Mouse (Mus musculus): ENCODE measurements around the gene Ext2. TPM values are rescaled to one million over a fixed set of nuclear protein-coding genes. Genes with fewer than 3 reads are reported as not detected.

Gene Ext2
- polyA plus RNA-seq, 1 experiment: 42.5 TPM

DNA sequence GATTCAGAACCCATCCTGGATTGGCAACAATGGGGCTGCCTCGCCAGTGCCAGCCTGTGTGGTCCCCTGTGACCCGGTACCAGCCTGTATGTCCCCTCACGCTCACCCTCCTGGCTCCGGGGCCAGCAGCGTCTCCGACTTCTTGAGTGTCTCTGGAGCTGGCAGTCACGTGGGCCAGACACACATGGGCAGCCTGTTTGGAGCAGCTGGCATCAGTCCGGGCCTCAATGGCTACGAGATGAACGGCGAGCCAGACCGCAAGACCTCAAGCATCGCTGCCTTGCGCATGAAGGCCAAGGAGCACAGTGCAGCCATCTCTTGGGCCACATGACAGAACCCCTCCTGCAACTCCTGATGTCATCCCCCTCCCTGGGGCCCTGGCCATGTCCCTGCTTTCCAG lies 145.1 kb downstream of the Ext2 start:
- no peak for DNase-seq (ENCODE audit: low read depth)

DNA sequence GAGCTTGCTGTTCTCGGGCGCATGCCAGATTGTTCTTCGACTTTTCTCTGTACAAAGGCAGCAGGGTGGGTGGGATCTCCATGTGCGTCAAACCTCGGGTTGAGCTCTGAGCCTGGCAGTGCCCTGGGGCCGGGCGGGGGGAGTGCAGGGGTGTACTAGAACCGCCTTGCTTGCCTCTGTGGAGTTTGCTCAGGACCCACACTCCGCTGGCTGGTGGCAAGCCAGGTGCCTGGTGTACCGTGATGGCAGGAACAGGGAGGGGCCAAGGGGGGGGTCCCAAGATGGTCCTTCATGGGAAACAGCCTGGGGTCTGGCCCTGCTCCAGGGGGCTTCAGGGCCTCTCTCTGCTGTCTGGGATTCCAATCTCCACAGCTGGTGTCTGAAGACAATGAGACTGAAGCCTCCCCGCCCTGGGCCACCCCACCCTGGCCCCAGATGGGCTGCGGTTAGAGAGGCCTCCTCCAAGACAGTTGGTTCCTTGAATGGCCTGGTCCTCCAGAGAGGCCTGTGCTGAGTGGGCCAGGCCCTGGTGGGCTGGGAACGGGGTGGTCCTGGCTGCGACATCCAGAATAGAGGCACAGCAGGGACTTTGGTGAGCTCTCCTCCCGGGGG lies 150.7 kb downstream of the Ext2 start:
- DNase-seq (ENCODE audit: low read depth): no peak

DNA sequence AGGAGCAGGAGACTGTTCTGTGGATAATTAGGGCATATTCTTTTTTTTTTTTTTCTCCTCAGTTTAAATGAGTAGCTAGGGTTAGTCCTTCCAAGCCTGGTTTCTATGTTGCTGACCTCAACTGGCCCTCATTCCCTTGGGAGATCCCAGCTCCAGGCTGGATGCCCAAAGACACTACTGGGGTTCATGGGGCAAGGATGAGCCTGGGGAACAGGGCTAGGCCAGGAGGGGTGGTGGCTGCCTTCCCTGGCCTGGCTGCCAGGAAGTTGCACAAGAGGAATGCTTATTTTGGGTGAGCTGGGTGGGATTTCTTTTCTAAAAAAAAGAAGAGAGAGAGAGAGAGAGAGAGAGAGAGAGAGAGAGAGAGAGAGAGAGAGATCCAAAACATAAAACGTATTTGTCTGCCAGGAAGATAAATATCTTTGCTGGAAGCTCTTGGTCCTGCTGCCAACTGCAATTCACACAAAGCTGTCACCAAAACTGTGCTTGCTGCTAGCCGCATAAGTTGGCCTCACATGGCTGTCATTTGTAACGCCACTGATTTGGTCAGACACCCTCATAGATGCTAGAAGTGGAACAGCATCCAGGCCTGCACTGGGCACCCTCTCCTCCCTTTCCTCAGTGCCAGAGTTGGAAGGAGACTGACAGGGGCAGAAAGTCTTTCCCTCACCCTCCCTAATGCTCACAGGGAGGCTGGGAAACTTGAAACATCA lies 156.1 kb downstream of the Ext2 start:
- no peak for DNase-seq (ENCODE audit: low read depth)

DNA sequence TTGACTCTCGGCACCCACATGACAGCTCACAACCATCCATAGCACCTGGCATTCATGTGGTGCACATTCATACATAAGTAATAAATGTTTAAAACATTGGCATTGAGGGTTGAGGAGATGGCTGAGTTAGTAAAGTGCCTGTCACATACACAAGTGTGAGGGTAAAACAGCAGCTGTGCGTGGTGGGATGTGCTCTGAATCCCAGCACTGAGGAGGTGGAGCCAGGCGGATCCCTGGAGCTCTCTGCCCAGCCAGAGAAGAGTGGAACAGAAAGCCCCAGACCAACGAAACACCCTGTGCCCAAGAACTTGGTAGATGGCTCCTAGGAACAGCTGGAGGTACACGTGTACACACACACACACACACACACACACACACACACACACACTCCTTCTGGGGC lies 156.9 kb downstream of the Ext2 start:
- no peak for DNase-seq (ENCODE audit: low read depth)

DNA sequence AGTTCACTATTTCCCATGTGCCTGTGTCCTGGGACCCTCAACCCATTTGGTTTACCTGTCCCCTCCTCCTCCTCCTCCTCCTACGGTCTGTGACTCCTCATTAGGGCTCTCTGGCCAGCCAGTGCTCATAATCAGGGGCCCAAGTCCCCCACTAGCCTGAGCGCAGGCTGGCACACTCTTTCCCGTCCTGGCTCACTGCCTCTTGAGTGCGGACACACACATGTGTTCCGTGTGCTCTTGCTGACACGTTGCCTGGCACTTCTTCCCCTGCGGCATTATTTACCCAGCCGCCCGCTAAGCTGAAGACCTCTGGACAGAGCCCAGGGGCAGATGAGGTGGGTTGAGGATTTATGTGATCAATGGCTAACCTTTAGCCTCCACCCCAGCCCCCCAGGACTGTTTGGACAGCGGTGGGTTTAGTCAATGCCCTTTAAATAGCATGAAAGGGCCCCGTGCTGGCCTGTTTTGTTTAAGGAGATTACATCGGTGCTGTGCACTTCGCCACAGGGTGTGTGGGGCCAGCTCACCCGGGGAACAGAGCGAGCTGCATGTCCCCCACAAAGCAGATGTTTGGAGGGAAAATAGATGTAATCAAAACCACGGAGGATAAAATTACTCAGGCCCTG lies 160.0 kb downstream of the Ext2 start:
- no peak for DNase-seq (ENCODE audit: low read depth)

DNA sequence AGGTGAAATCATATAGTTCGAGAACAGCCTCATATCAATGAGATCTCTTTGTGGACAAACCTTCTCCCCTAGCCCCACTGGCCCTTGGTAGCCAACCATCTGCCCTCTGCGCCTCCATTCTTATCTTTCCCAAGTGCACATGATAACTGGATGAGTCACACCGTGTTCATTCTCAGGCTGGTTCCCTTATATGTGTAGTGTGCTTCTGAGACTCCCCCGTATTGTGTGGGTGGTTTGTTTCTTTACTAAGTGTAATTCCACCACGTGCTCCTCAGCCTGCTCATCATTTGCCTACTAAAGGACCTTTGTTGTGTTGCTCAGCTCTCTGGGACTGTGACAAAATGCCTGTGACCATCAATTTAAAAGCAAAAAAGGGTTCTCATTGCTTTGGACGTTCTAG lies 161.3 kb downstream of the Ext2 start:
- DNase-seq (ENCODE audit: low read depth): no peak

DNA sequence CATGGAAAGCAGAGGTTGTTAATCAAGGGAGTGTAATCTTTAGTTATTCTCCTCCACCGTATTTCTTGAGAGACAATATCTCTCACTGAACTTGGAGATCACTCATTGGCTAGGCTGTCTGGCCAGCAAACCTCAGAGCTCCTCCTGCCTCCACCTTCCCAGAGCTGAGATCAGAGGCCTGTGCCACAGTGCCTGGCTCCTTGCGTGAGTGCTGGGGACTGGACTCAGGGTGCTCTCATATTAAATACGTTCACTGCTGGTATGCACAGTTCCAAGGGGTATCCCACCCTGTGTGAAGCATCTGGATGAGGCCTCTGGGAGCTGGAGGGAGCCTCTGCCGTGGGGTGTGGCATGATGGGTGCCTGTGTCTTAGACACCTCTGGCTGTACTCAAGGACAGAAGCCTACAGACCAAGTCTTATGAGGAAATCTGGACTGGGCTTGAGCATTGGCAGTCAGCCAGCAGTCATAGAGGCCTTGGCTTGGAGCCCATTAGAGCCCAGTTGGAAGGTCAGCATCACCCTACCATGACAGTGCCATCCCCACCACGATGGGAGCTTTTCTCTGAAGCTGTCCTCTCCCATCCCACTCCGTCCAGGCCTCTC lies 162.6 kb downstream of the Ext2 start:
- no peak for DNase-seq (ENCODE audit: low read depth)

DNA sequence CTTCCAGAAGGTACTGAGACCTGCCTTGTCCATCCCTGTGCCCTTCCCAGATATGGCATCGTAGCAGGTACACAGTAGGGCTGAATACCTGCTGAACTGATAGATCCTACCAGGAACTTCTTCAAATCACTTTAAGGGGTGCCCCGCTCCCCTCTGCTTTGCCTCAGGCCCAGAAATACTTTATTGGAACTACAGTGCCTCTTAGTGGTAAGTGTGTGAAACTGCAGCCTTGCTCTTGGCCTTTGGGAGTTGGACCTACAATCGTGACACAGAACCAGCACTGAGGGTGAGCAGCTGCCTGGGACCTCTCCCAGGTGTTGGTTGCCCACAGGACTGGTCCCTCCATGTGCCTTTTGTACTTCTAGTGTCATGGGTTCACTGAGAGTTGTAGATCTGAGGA lies 163.4 kb downstream of the Ext2 start:
- no peak for DNase-seq (ENCODE audit: low read depth)

DNA sequence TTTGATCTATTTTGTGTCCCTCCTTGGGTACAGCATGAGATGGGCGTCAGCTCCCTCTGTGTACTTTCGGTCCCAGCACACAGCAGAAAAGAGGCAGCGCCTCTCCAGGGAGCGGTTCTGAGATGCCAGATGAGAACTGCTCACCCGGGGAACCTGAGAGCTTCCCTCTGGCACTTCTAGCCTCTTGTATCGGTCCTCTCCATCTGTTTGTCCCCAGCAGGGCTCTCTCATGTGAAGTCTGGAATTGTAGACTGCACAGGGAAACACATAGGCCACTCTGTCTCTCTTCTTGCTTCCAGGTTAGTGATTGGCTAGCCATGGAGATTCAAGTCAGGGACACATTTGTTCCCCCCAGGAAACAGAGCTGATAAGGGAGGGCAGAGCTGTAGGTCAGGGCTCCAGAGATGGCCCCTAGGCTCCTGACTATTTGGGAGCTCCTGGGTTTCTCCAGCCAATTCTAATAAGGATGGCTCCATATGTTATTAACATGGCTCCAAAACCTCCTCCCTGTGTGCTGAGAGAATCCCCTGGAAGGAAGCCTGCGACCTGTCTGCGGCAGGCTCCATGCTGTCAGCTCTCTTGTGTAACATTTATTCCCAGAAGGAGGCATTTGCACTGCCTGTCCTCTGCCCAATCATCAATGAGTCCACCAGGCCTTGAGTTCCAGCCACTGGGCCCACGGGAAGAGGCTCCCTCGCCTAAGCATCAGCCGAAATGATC lies 167.9 kb downstream of the Ext2 start:
- DNase-seq (ENCODE audit: low read depth): no peak

DNA sequence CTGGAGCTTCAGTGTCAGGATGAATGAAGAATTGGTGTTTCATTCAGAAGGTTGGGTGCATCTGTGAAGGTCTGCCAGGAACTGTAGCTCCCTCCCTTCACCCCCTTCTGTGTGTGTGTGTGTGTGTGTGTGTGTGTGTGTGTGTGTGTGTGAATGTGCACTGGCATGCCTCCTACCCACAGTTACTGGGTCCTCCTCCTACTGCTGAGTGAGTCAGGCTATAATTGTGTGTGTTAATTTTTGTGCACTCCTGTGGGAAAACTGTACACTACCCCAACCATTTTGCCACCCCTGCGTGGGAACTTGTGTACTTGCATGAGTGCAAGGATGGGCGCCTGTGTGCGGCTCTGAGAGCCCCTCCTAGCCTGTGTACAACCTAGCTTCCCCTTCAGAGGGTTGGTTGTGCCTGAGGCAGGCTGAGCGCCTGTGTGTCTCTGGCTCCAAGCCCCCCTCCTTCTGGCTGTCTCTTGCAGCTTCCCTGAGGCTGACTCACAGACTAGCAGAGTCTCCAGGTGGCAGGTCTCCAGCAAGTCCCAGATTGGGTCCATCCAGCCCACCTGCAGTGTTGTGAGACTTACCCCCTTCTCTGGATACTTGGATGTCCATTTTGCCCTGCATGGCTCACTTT lies 173.0 kb downstream of the Ext2 start:
- DNase-seq (ENCODE audit: low read depth): no peak

DNA sequence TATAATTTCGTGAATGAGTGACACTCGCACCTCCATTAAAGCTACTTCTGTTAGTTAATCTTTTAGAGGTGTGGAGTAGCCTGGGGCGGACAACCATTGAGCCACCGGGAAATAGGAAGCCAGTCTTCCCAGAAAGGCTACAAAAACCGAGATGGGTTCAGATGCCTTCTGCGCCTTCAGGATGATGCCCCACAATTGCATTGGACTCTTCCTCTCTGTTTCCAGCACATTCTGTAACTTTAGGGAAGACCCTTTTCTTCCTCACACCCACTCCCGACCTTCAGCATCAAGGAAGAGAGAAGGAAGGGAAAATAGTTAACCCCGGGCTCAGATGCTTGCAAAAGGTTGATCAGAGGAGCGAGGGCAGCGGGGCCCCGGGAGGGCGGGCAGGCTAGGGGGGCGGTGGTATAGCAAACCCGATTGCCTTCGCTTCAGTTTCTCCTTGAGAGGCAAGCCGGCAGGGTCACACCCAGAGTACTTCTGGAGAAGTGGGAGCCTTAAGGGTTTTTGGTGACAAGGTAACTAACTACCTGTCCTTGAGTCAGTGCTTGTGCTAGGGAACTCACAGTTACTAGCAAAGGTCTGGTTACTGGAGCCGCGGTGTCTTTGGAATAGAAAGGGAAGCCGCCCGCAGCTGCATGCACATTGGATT lies 174.3 kb downstream of the Ext2 start:
- no peak for DNase-seq (ENCODE audit: low read depth)

DNA sequence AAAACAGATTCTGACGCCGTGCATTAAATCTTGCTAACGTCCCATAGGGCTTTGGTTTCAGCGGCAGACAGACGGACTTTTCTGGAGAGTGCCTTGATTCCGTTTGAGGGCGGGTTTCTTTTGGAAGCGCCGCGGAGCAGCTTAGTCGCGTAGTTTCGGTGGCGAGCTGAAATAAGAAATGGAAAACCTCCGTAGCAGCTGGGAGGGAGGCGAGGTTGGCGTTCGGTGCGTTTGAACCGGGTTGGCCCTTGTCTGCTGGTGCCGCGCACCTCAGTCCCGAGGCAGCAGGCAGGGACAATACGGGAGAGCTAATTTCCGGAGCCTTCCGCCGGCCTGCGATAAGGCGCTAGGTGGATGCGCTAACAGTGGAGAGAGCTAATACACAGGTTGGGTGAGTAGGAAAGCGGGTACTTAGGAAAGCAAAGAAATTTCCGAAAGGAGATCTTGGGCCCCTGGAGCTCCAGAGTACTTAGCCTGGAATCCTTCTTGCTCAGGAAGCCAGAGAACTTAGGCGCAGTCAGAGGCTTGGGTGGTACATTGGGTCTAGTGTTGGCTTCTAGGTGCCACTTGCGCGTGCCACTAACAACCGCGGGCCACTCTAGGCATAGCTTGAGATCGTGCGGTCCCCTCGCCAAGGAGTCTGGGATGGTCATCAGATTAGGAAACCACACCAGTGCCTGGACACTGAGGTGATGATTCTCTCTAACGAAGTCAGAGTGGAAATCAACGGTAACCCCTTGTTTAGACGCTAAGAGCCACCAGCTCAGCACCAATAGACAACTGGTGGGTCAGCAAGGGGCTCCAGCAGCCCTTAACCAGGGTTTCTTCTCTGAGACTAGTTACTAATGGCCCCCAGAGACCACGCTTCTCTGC lies 175.1 kb downstream of the Ext2 start:
- DNase-seq (ENCODE audit: low read depth): no peak

DNA sequence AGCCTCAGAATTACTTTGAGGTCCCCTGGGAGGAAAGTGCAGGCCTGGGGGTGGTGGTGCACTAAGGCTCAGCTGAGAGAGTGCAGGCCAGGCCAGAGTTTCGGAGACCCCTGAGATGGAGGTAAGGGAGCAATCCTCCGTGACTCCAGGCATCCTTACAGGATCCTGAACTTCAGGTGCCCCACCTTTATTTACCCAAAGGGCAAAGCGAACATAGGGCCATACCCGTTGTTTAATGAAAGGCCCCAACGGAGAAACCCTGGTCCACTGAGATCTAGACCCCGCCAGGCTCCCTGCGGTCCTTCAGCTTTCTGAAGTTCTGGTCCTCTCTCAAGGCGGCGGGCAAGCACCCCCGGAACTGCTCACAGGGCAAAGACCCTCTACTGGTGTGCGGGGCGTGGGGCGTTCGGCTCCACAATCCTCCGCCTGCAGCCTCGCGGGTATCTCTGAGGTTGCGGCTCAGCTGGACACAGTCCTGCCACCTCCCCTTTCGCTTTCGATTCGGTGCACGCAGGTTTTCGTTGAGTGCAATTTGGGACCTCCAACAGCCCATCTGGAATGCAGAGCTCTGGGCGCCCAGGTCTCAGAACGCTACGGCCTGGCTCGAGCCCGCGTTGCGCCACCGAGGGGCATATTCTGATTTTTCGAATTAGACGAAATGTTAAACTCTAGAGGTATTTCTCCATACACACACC lies 176.6 kb downstream of the Ext2 start:
- DNase-seq (ENCODE audit: low read depth): no peak

DNA sequence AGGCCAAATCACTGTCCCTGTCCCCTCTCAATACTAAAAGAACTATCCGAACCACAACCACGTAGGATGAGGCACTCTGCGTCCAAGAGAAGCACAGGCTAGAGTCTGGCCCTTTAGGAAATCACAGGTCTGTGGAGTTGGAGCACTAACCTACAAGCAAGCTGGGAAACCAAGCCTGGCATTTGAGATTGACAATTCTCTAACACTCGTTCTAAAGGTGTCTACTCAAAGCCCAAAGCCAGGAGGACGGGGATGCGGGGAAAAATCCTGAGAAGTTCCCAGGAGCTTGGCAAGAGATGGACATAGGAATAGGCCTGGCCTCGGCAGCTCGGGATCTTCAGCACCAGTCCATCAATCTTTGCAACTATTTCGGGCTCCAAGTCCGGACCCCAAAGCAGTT lies 177.2 kb downstream of the Ext2 start:
- no peak for DNase-seq (ENCODE audit: low read depth)

DNA sequence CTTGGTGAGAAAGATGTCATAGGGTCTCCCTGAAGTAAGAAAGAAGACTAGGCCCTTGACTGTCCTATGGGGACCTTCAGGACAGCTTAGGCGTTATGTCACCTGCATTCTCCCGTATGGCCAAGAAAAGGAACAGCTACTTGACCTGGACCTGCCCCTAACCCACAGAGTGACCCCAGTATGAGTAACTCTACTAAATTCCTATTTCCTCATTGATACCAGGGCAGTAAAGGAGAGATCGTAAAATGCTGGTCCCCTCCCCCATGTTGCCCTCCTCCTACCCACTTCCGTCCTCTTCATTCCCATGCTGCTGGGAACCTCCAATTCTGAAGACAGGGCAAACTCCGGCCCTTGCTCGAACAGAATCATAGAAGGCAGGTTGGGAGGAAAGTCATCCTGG lies 177.6 kb downstream of the Ext2 start:
- no peak for DNase-seq (ENCODE audit: low read depth)

DNA sequence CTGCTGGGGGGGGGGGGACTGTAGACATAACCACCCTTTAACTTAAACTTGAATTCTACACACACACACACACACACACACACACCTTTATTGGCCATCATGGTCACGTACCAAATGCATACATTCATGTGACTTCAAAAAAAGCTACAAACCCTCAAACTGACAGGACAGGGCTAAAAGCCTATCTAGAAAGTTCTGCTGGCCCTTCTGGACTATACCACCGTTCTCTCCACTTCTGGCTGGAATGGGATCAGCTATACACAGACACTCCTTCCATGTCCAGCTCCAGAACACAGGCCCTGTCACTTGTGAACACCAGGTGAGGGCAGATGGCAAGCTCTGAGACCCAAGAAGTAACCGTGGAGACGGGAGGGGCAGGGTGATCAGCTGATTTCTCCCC lies 178.1 kb downstream of the Ext2 start:
- no peak for DNase-seq (ENCODE audit: low read depth)

DNA sequence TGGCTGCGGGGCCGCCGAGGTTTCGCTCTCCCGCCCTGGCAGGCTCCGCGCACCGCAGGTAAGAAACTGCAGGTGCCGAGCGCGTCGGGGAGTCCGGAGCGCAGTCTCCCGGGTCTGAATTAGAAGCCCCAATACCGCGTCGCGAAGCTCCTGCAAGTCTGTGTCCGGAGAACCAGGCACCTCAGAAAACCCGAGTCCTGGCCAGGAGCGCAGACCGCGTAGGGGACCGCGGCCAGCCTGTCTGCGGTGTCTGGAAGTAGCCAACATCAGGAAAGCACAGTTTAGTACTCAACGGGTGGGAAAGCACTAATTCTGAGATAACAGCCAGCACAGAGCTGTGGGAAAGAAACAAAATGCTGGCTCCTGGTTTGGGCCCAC lies 179.0 kb downstream of the Ext2 start:
- no peak for DNase-seq (ENCODE audit: low read depth)

DNA sequence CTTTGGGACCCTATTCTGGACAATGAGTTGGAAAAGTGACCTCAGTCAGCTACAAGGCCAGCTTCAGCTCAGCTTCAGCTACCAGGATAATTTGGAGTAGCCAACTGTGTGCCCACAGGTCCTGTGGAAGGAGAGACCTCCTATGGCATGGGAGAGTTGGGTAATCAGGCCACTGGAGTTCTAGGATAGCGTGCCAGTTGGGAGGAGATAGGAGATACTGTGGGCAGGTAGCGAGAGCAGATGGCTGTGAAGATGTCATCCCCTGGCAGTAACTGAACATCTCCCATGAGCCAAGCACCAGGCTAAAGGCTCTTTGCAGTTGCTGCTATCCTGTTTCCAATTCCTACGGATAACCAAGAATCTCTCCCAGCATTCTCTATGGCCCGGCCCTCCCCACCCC lies 187.8 kb downstream of the Ext2 start:
- no peak for DNase-seq (ENCODE audit: low read depth)

DNA sequence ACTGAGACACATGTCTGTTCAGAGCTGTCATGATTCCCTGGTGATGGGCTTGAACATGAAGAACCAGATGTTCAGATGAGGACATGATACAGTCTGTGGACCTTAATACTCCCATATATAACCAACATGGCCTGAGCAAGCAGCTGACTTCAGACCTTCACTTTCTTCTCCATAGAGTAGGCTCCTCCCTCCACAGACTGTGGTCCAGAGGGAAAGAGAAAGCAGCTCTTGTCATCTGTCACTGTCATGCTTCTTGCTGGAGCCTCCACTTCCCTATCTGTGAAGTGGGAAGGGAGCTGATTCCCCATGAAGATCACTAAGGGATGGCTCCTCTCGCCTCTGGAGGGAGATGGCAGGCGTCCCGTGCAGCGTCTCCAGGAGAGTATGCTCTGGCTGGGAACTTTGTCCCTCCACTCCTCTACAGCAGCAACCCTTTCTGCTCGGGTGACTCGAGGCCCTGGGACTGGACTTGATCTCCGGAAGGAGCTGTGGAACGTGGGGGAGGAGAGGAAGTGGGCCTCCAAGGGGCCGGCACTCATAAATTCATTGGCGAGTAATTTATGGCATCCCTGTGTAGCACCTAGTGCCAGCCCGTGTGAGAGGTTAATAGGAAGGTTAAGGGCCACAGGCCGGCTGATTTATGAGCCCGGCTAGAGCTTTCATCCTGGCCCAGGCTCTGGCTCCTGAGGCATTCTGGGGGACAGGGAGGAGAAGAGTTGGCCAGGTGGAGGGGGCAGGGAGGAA lies 197.5 kb downstream of the Ext2 start:
- no peak for DNase-seq (ENCODE audit: low read depth)
